Mouse (Mus musculus) gastrocnemius, adult 8-10 months (tissue): Measurements from ENCODE around the gene Defb43. TPM values are rescaled to one million over a fixed set of nuclear protein-coding genes. Genes with fewer than 3 reads are reported as not detected.

Source experiments
- DNase-seq, 2 experiments: peaks; one replicate each; pipeline ENCODE4 v3.0.0; 2022; ENCODE audit warnings: low spot score in 2 of 2
- total RNA-seq, 4 experiments: library from RNA; stranded (reverse); gene quantifications; 2 replicates each; pipeline ENCODE4 v1.2.4; 2022

Gene Defb43
- total RNA-seq, 4 experiments from 2014 or later, result not detected

- no peak for DNase-seq
Measured at GRCm38 (mm10) chr14:63066630-63067310, 55.2 kb downstream of the Defb43 start.

Other genes with a start within 250 kb of the Defb43 start
- 1 to 10 TPM; 5.9 to 6.4 (median 6.1) TPM for gene Wdfy2, start 174.1 kb upstream of the Defb43 start, total RNA-seq
- gene Defb48, start 27.3 kb upstream of the Defb43 start, total RNA-seq, result not detected
- not detected for gene Defb47, start 13.7 kb upstream of the Defb43 start, total RNA-seq
- not detected for gene Defb42, start 35.2 kb downstream of the Defb43 start, total RNA-seq
- not detected for gene Defb30, start 38.2 kb downstream of the Defb43 start, total RNA-seq